Mouse (Mus musculus): ENCODE data around the gene Hoxb4. TPM values are rescaled to one million over a fixed set of nuclear protein-coding genes. Genes with fewer than 3 reads are reported as not detected.

The Hoxb4 gene
- polyA plus RNA-seq, 1 experiment from 2014 or later = 4.1 TPM

- Histone ChIP-seq H3K27me3 (ENCODE audit: control insufficient read depth, insufficient read depth, low read length) (no peaks in the 10 kb centered on the region), H3K4me2 (ENCODE audit: low read depth, low read length) (peak overlapping the region; percentile 100), H3K9me3 (ENCODE audit: control insufficient read depth, low read length) (no peaks in the 10 kb centered on the region), H3K4me1 (ENCODE audit: control insufficient read depth, insufficient read depth, low read length) (peaks cover 83% of the 10 kb centered on the region), H3K9ac (replicated peaks; ENCODE audit: low read depth, low read length) (peak overlapping the region; percentile 100), H3K27ac (ENCODE audit: low read depth, low read length) (peak overlapping the region; percentile 100), H3K4me3 (ENCODE audit: low read depth, low read length) (peak overlapping the region; percentile 59), H3K36me3 (ENCODE audit: control insufficient read depth, insufficient read depth, low read length) (peaks cover 27% of the 10 kb centered on the region)
- 3% methylated on average over 4 of the region's 4 CpGs for WGBS
- no peak for ATAC-seq (ENCODE audit: low read depth)
These were observed 24.5 kb downstream of the Hoxb4 start for GRCm38 (mm10) chr11:96342576-96342930.

- H3K9me3 ChIP-seq (ENCODE audit: control insufficient read depth, low read length) = no peaks in the 10 kb centered on the region
- peak overlapping the region; percentile 100 for H3K27ac ChIP-seq (ENCODE audit: low read depth, low read length)
- no peak for ATAC-seq (ENCODE audit: low read depth)
- peak overlapping the region; percentile 100 for H3K9ac ChIP-seq (replicated peaks; ENCODE audit: low read depth, low read length)
- peaks cover 83% of the 10 kb centered on the region for H3K4me1 ChIP-seq (ENCODE audit: control insufficient read depth, insufficient read depth, low read length)
- H3K4me2 ChIP-seq (ENCODE audit: low read depth, low read length) = peak overlapping the region; percentile 100
- peaks cover 27% of the 10 kb centered on the region for H3K36me3 ChIP-seq (ENCODE audit: control insufficient read depth, insufficient read depth, low read length)
- peak overlapping the region; percentile 59 for H3K4me3 ChIP-seq (ENCODE audit: low read depth, low read length)
- 18% methylated on average over 2 of the region's 2 CpGs for WGBS
- no peaks in the 10 kb centered on the region for H3K27me3 ChIP-seq (ENCODE audit: control insufficient read depth, insufficient read depth, low read length)
These were observed 25.2 kb downstream of the Hoxb4 start for GRCm38 (mm10) chr11:96343206-96343745.

- peak overlapping the region; percentile 100 for H3K9ac ChIP-seq (replicated peaks; ENCODE audit: low read depth, low read length)
- H3K4me1 ChIP-seq (ENCODE audit: control insufficient read depth, insufficient read depth, low read length) = peaks cover 83% of the 10 kb centered on the region
These were observed 26.2 kb downstream of the Hoxb4 start for GRCm38 (mm10) chr11:96344061-96344877.

GRCm38 (mm10) chr11:96344878-96345159 lies 26.8 kb downstream of the Hoxb4 start:
- 3% methylated on average over 6 of the region's 6 CpGs for WGBS
- peak overlapping the region; percentile 100 for H3K9ac ChIP-seq (replicated peaks; ENCODE audit: low read depth, low read length)
- peaks cover 83% of the 10 kb centered on the region for H3K4me1 ChIP-seq (ENCODE audit: control insufficient read depth, insufficient read depth, low read length)
- peak overlapping the region; percentile 59 for H3K4me3 ChIP-seq (ENCODE audit: low read depth, low read length)
- peak overlapping the region; percentile 100 for H3K27ac ChIP-seq (ENCODE audit: low read depth, low read length)
- H3K4me2 ChIP-seq (ENCODE audit: low read depth, low read length) = peak overlapping the region; percentile 100
- ATAC-seq (ENCODE audit: low read depth) = no peak
- H3K9me3 ChIP-seq (ENCODE audit: control insufficient read depth, low read length) = no peaks in the 10 kb centered on the region
- H3K27me3 ChIP-seq (ENCODE audit: control insufficient read depth, insufficient read depth, low read length) = no peaks in the 10 kb centered on the region
- peaks cover 27% of the 10 kb centered on the region for H3K36me3 ChIP-seq (ENCODE audit: control insufficient read depth, insufficient read depth, low read length)

More at GRCm38 (mm10) chr11:96344061-96344877, 26.2 kb downstream of the Hoxb4 start:
- Histone ChIP-seq H3K4me2 (ENCODE audit: low read depth, low read length) (peak overlapping the region; percentile 100), H3K36me3 (ENCODE audit: control insufficient read depth, insufficient read depth, low read length) (peaks cover 27% of the 10 kb centered on the region), H3K4me3 (ENCODE audit: low read depth, low read length) (peak overlapping the region; percentile 59), H3K9me3 (ENCODE audit: control insufficient read depth, low read length) (no peaks in the 10 kb centered on the region), H3K27ac (ENCODE audit: low read depth, low read length) (peak overlapping the region; percentile 100), H3K27me3 (ENCODE audit: control insufficient read depth, insufficient read depth, low read length) (no peaks in the 10 kb centered on the region)
- ATAC-seq (ENCODE audit: low read depth) = peak; percentile 33; the same call in 1 of the 2 replicates
- WGBS = 5% methylated on average over 32 of the region's 40 CpGs

GRCm38 (mm10) chr11:96345220-96345892 lies 27.3 kb downstream of the Hoxb4 start:
- H3K9ac ChIP-seq (replicated peaks; ENCODE audit: low read depth, low read length) = peak overlapping the region; percentile 100
- H3K36me3 ChIP-seq (ENCODE audit: control insufficient read depth, insufficient read depth, low read length) = peaks cover 27% of the 10 kb centered on the region
- under 1% methylated on average over 42 of the region's 56 CpGs for WGBS
- peak overlapping the region; percentile 100 for H3K27ac ChIP-seq (ENCODE audit: low read depth, low read length)
- peaks cover 82% of the 10 kb centered on the region for H3K4me1 ChIP-seq (ENCODE audit: control insufficient read depth, insufficient read depth, low read length)
- peak overlapping the region; percentile 59 for H3K4me3 ChIP-seq (ENCODE audit: low read depth, low read length)
- peak overlapping the region; percentile 100 for H3K4me2 ChIP-seq (ENCODE audit: low read depth, low read length)
- H3K27me3 ChIP-seq (ENCODE audit: control insufficient read depth, insufficient read depth, low read length) = no peaks in the 10 kb centered on the region
- no peak for ATAC-seq (ENCODE audit: low read depth)
- H3K9me3 ChIP-seq (ENCODE audit: control insufficient read depth, low read length) = no peaks in the 10 kb centered on the region

GRCm38 (mm10) chr11:96345893-96346806 lies 28.1 kb downstream of the Hoxb4 start:
- Histone ChIP-seq H3K9me3 (ENCODE audit: control insufficient read depth, low read length) (no peaks in the 10 kb centered on the region), H3K4me2 (ENCODE audit: low read depth, low read length) (peak overlapping the region; percentile 100), H3K9ac (replicated peaks; ENCODE audit: low read depth, low read length) (peak overlapping the region; percentile 100), H3K4me3 (ENCODE audit: low read depth, low read length) (peak overlapping the region; percentile 59), H3K27me3 (ENCODE audit: control insufficient read depth, insufficient read depth, low read length) (no peaks in the 10 kb centered on the region), H3K36me3 (ENCODE audit: control insufficient read depth, insufficient read depth, low read length) (peaks cover 27% of the 10 kb centered on the region), H3K27ac (ENCODE audit: low read depth, low read length) (peak overlapping the region; percentile 100), H3K4me1 (ENCODE audit: control insufficient read depth, insufficient read depth, low read length) (peaks cover 87% of the 10 kb centered on the region)
- ATAC-seq (ENCODE audit: low read depth) = no peak
- WGBS = 2% methylated on average over 39 of the region's 45 CpGs

- Histone ChIP-seq H3K27me3 (ENCODE audit: control insufficient read depth, insufficient read depth, low read length) (no peaks in the 10 kb centered on the region), H3K9me3 (ENCODE audit: control insufficient read depth, low read length) (no peaks in the 10 kb centered on the region), H3K9ac (replicated peaks; ENCODE audit: low read depth, low read length) (peak overlapping the region; percentile 100), H3K36me3 (ENCODE audit: control insufficient read depth, insufficient read depth, low read length) (peaks cover 21% of the 10 kb centered on the region), H3K4me1 (ENCODE audit: control insufficient read depth, insufficient read depth, low read length) (peaks cover 84% of the 10 kb centered on the region), H3K27ac (ENCODE audit: low read depth, low read length) (peak overlapping the region; percentile 100), H3K4me3 (ENCODE audit: low read depth, low read length) (peak overlapping the region; percentile 59; the same call in 1 of the 2 replicates), H3K4me2 (ENCODE audit: low read depth, low read length) (peak overlapping the region; percentile 100; the same call in 1 of the 2 replicates)
- ATAC-seq (ENCODE audit: low read depth) = no peak
- 25% methylated on average over 5 of the region's 5 CpGs for WGBS
These were observed 29.0 kb downstream of the Hoxb4 start for GRCm38 (mm10) chr11:96346916-96347520.

- H3K27me3 ChIP-seq (ENCODE audit: control insufficient read depth, insufficient read depth, low read length) = no peaks in the 10 kb centered on the region
- ATAC-seq (ENCODE audit: low read depth) = no peak
- peaks cover 21% of the 10 kb centered on the region for H3K36me3 ChIP-seq (ENCODE audit: control insufficient read depth, insufficient read depth, low read length)
- H3K9ac ChIP-seq (replicated peaks; ENCODE audit: low read depth, low read length) = peak overlapping the region; percentile 58
- H3K4me3 ChIP-seq (ENCODE audit: low read depth, low read length) = no peak overlapping the region
- peaks cover 79% of the 10 kb centered on the region for H3K4me1 ChIP-seq (ENCODE audit: control insufficient read depth, insufficient read depth, low read length)
- H3K4me2 ChIP-seq (ENCODE audit: low read depth, low read length) = peak overlapping the region; percentile 46
- H3K27ac ChIP-seq (ENCODE audit: low read depth, low read length) = peak overlapping the region; percentile 100
- 3% methylated on average over 4 of the region's 4 CpGs for WGBS
- no peaks in the 10 kb centered on the region for H3K9me3 ChIP-seq (ENCODE audit: control insufficient read depth, low read length)
These were observed 29.6 kb downstream of the Hoxb4 start for GRCm38 (mm10) chr11:96347717-96348116.

Measured in neural tube, embryonic 14.5 days (tissue).